Mouse (Mus musculus) forebrain, embryonic 12.5 days (tissue): Measurements from ENCODE around the gene Trp53tg5. TPM values are rescaled to one million over a fixed set of nuclear protein-coding genes. Genes with fewer than 3 reads are reported as not detected.

Experiments
- ATAC-seq: fragments of 200-750 bp; cut with Nextera tagmentation; 2 replicates; pipeline ENCODE4 v1.8.0; 2017; ENCODE audit warnings: moderate TSS enrichment; ENCODE audit not compliant: low FRiP score
- H3K27ac ChIP-seq: fragments of 300-500 bp; sonication (generic); 2 replicates; pipeline ENCODE4 v1.5.1; 2016; ENCODE audit warnings: mild to moderate bottlenecking
- H3K27me3 ChIP-seq: fragments of 300-500 bp; sonication (generic); 2 replicates; pipeline ENCODE4 v1.6.1; 2016; ENCODE audit warnings: mild to moderate bottlenecking
- H3K36me3 ChIP-seq: fragments of 300-500 bp; sonication (generic); replicated peaks from 2 replicates; pipeline ENCODE4 v1.6.1; 2016; ENCODE audit warnings: mild to moderate bottlenecking
- H3K4me1 ChIP-seq: fragments of 300-500 bp; sonication (generic); 2 replicates; pipeline ENCODE4 v1.6.1; 2016
- H3K4me2 ChIP-seq: fragments of 300-500 bp; sonication (generic); 2 replicates; pipeline ENCODE4 v1.6.1; 2016; ENCODE audit warnings: mild to moderate bottlenecking, moderate library complexity
- H3K4me3 ChIP-seq: fragments of 300-500 bp; sonication (generic); replicated peaks from 2 replicates; pipeline ENCODE4 v1.5.1; 2016; ENCODE audit warnings: mild to moderate bottlenecking
- H3K9ac ChIP-seq: fragments of 300-500 bp; sonication (generic); 2 replicates; pipeline ENCODE4 v1.6.1; 2016; ENCODE audit warnings: mild to moderate bottlenecking
- H3K9me3 ChIP-seq: fragments of 300-500 bp; sonication (generic); 2 replicates; pipeline ENCODE4 v1.6.1; 2016
- WGBS: fragments of 180-500 bp; shearing (Covaris S2); methylation state at CpG from one replicate; pipeline ENCODE4 v1.1.7; 2016; 5-methylcytosine and 5-hydroxymethylcytosine counted together
- polyA plus RNA-seq: library from polyadenylated mRNA; unstranded; fragments of >200 nt; fragmentation: Nextera tagmentation; extraction: Ambion mirVana; gene quantifications from 2 replicates; pipeline ENCODE4 v1.2.1, GENCODE M21; 2016

Gene Trp53tg5
- polyA plus RNA-seq, 1 experiment from 2014 or later, result not detected

- Histone ChIP-seq H3K27ac (no peak overlapping the region), H3K4me2 (no peak overlapping the region), H3K4me1 (peaks cover 11% of the 10 kb centered on the region; the same call in 1 of the 2 replicates), H3K9ac (no peak overlapping the region), H3K36me3 (no peaks in the 10 kb centered on the region), H3K27me3 (no peaks in the 10 kb centered on the region), H3K9me3 (no peaks in the 10 kb centered on the region), H3K4me3 (no peak overlapping the region)
- no peak for ATAC-seq
- 82% methylated on average over 6 of the region's 6 CpGs for WGBS
These were observed 17.9 kb downstream of the Trp53tg5 start for GRCm38 (mm10) chr2:164455421-164456190.

GRCm38 (mm10) chr2:164454846-164455245 lies 18.7 kb downstream of the Trp53tg5 start:
- Histone ChIP-seq H3K4me3 (no peak overlapping the region), H3K9me3 (no peaks in the 10 kb centered on the region), H3K27me3 (no peaks in the 10 kb centered on the region), H3K4me2 (no peak overlapping the region), H3K4me1 (peaks cover 11% of the 10 kb centered on the region; the same call in 1 of the 2 replicates), H3K27ac (no peak overlapping the region), H3K9ac (no peak overlapping the region), H3K36me3 (no peaks in the 10 kb centered on the region)
- ATAC-seq, result no peak
- WGBS, result 87% methylated on average over 10 of the region's 10 CpGs

DNA sequence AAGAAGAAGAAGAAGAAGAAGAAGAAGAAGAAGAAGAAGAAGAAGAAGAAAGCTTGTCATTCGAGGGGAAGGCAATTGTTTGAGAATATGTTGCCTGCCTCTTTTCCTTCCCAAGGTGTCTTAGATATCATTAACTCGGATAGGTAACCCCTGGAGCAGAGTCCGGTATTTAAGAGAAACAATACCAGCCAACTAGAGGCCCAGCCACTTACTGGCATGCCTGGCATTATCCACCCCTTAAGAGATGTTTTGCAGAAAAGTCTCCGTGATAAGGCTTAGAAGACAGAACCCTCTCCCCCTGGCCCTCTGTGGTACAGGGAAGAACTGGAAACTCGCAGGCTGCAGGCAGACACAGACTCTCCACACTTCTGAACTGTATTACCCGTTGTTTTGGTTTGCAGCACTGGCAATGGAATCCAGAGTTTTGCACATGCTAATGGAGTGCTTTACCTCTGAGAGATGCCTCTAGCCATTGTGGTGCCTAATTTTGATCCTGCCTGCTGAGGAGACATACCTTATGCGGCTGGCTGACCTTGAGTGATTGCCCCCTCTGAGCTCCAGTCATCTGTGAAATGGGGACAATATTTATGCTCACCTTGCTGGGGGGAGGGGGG lies 19.5 kb downstream of the Trp53tg5 start:
- ATAC-seq, result no peak

DNA sequence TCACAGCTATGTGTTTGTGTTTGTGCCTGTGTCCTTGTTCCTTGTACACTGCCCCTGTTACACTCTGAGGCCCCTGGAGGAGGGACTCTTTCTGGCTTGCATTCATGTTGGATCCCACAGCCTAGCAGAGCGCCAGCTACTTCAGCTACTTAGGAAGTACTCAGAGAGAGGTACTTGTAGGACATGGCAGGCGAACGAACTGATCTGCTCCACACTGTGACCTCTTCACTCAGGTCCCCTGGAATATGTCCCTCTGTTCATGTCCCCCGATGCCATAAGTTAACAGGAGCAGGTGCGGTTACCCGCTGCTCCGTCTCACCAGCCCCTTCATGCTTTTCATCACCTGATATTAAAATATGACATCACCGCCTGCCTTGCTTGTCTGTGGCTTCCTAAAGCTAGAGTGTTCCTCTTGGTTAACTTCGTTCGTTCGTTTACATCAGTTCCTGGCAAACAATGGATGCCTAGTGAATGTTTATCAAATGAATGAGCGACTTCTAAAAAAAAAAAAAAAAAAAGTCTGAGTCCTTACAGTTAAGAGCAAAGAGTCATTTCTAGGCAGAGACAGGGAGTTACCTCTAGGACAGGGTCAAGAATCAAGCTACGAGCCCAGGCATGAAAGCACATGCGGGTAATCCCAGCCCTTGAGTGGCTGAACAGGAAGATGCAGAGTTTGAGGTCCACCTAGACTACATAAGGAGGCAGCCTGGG lies 20.3 kb downstream of the Trp53tg5 start:
- Histone ChIP-seq H3K4me3 (no peak overlapping the region), H3K9me3 (no peaks in the 10 kb centered on the region), H3K4me1 (peaks cover 11% of the 10 kb centered on the region; the same call in 1 of the 2 replicates), H3K4me2 (no peak overlapping the region), H3K9ac (no peak overlapping the region), H3K27me3 (0 out of 2 replicates have a peak, but pooled peaks cover 4% of the 10 kb centered on the region), H3K27ac (no peak overlapping the region), H3K36me3 (no peaks in the 10 kb centered on the region)
- no peak for ATAC-seq
- 84% methylated on average over 14 of the region's 14 CpGs for WGBS

More for the DNA sequence above, 19.5 kb downstream of the Trp53tg5 start:
- H3K9ac ChIP-seq, result no peak overlapping the region
- H3K4me1 ChIP-seq, result peaks cover 11% of the 10 kb centered on the region; the same call in 1 of the 2 replicates
- H3K4me3 ChIP-seq, result no peak overlapping the region
- no peaks in the 10 kb centered on the region for H3K9me3 ChIP-seq
- H3K4me2 ChIP-seq, result no peak overlapping the region
- no peaks in the 10 kb centered on the region for H3K36me3 ChIP-seq
- H3K27ac ChIP-seq, result no peak overlapping the region
- H3K27me3 ChIP-seq, result 0 out of 2 replicates have a peak, but pooled peaks cover 4% of the 10 kb centered on the region
- WGBS, result 71% methylated on average over 7 of the region's 7 CpGs

- H3K9me3 ChIP-seq, result no peaks in the 10 kb centered on the region
- no peak overlapping the region for H3K4me2 ChIP-seq
- no peak overlapping the region for H3K27ac ChIP-seq
- 0 out of 2 replicates have a peak, but pooled peaks cover 4% of the 10 kb centered on the region for H3K27me3 ChIP-seq
- no peak overlapping the region for H3K4me3 ChIP-seq
- WGBS, result 52% methylated on average over 13 of the region's 13 CpGs
- no peaks in the 10 kb centered on the region for H3K36me3 ChIP-seq
- no peak for ATAC-seq
- H3K4me1 ChIP-seq, result peaks cover 7% of the 10 kb centered on the region; the same call in 1 of the 2 replicates
- no peak overlapping the region for H3K9ac ChIP-seq
These were observed 21.4 kb downstream of the Trp53tg5 start for GRCm38 (mm10) chr2:164452000-164452676.

DNA sequence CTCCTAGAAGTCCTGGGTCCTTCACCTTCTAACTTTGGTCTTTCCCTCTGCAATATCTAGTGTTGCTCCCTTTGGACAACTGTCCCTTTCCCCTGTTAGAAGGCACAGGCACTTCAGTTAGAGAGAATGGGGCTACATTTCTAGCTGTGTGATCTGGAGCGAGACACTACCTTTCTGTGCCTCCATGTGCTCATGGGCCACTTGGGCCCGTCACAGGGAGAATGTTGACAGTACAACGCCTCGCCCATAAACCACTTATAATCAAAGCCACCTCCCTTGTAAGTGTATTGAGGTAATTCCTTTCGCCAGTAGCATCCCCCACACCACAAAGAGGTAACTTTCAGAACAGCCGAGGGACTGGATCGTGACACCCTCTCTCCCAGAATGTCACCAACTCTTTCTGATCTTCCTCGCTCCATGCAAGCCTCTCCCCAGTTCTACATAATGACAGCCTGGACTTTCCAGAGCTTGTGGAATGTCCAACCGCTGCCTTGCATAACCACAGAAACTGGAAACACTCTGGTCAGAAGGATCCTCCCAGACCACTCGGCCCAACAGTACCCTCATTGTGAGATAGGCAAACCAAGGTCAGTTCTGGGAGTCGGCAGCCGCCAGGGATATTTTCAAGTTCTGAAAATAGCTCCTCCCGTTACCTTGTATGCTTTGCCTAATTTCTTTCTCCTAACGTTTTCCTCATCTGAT lies 24.0 kb downstream of the Trp53tg5 start:
- 92% methylated on average over 14 of the region's 14 CpGs for WGBS
- Histone ChIP-seq H3K4me3 (no peak overlapping the region), H3K9ac (no peak overlapping the region), H3K27ac (no peak overlapping the region), H3K27me3 (0 out of 2 replicates have a peak, but pooled peaks cover 4% of the 10 kb centered on the region), H3K9me3 (no peaks in the 10 kb centered on the region), H3K4me2 (no peak overlapping the region), H3K36me3 (no peaks in the 10 kb centered on the region), H3K4me1 (no peaks in the 10 kb centered on the region)
- no peak for ATAC-seq

DNA sequence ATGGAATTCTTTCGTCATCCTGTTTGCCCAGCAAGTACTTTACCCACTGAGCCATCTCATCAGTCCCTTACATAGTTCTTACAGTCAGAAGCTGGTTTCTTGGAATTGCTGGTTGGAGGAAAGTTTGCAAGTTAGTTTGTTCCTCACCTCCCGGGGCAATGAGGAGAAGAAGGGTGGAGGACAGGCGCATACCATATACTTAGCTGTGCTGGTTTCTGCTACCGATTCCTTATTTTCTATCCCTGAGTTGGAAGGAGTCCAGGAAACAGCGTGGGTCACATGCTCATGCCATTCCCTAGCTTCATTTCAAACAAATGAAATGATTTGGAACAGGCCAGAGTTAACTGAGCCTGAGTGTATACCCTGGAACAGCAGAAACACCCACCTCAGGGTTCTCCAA lies 24.6 kb downstream of the Trp53tg5 start:
- Histone ChIP-seq H3K9me3 (no peaks in the 10 kb centered on the region), H3K27me3 (peaks cover 5% of the 10 kb centered on the region; the same call in 1 of the 2 replicates), H3K27ac (no peak overlapping the region), H3K4me2 (no peak overlapping the region), H3K4me3 (no peak overlapping the region), H3K4me1 (no peaks in the 10 kb centered on the region), H3K9ac (no peak overlapping the region), H3K36me3 (no peaks in the 10 kb centered on the region)
- 81% methylated on average over 5 of the region's 5 CpGs for WGBS
- ATAC-seq, result no peak

GRCm38 (mm10) chr2:164448140-164448539 lies 25.4 kb downstream of the Trp53tg5 start:
- H3K9ac ChIP-seq, result no peak overlapping the region
- ATAC-seq, result no peak
- no peak overlapping the region for H3K27ac ChIP-seq
- no peak overlapping the region for H3K4me3 ChIP-seq
- 0 out of 2 replicates have a peak, but pooled peaks cover 5% of the 10 kb centered on the region for H3K4me1 ChIP-seq
- H3K9me3 ChIP-seq, result no peaks in the 10 kb centered on the region
- no peaks in the 10 kb centered on the region for H3K36me3 ChIP-seq
- peaks cover 10% of the 10 kb centered on the region; the same call in 1 of the 2 replicates for H3K27me3 ChIP-seq
- 89% methylated on average over 1 of the region's 1 CpGs for WGBS
- H3K4me2 ChIP-seq, result no peak overlapping the region

GRCm38 (mm10) chr2:164446086-164446469 lies 27.4 kb downstream of the Trp53tg5 start:
- Histone ChIP-seq H3K27me3 (peaks cover 19% of the 10 kb centered on the region), H3K4me2 (no peak overlapping the region), H3K9me3 (no peaks in the 10 kb centered on the region), H3K27ac (no peak overlapping the region), H3K9ac (no peak overlapping the region), H3K36me3 (no peaks in the 10 kb centered on the region), H3K4me1 (peaks cover 21% of the 10 kb centered on the region), H3K4me3 (no peak overlapping the region)
- 86% methylated on average over 3 of the region's 3 CpGs for WGBS
- no peak for ATAC-seq

- H3K4me1 ChIP-seq, result peaks cover 23% of the 10 kb centered on the region
- no peaks in the 10 kb centered on the region for H3K9me3 ChIP-seq
- no peak for ATAC-seq
- H3K4me2 ChIP-seq, result no peak overlapping the region
- no peak overlapping the region for H3K27ac ChIP-seq
- no peak overlapping the region for H3K9ac ChIP-seq
- WGBS, result 89% methylated on average over 3 of the region's 3 CpGs
- no peak overlapping the region for H3K4me3 ChIP-seq
- H3K36me3 ChIP-seq, result no peaks in the 10 kb centered on the region
- H3K27me3 ChIP-seq, result peaks cover 23% of the 10 kb centered on the region
These were observed 28.0 kb downstream of the Trp53tg5 start for GRCm38 (mm10) chr2:164445399-164446085.

DNA sequence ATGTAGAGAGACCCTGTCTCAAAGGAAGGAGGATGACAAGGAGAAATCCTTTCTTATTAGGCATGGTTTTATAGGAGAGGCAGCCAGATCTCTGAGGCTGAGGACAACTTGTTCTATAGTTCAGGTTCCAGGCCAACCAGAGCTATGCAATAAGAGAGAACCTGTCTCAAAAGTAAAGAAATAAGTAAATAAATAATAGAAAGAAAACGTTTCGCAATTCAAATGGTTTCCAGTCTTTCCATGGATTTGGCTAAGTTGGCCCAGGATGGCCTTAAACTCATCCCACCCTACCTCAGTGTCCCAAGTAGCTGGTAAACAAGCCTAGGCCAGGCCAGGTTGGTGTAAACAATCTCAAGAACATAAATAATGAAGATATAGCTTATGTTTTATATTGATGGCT lies 28.8 kb downstream of the Trp53tg5 start:
- Histone ChIP-seq H3K4me3 (no peak overlapping the region), H3K9me3 (no peaks in the 10 kb centered on the region), H3K4me2 (no peak overlapping the region), H3K4me1 (peaks cover 23% of the 10 kb centered on the region), H3K27ac (no peak overlapping the region), H3K9ac (no peak overlapping the region), H3K27me3 (peaks cover 27% of the 10 kb centered on the region), H3K36me3 (no peaks in the 10 kb centered on the region)
- ATAC-seq, result no peak
- WGBS, result 88% methylated on average over 2 of the region's 2 CpGs
